Mouse (Mus musculus) forebrain, postnatal 0 days (tissue): Measurements from ENCODE around the gene Adra1b. TPM values are rescaled to one million over a fixed set of nuclear protein-coding genes. Genes with fewer than 3 reads are reported as not detected.

Experiments used
- ATAC-seq: fragments of 200-750 bp; cut with Nextera tagmentation; 2 replicates; pipeline ENCODE4 v1.8.0; 2017; ENCODE audit warnings: mild to moderate bottlenecking, moderate library complexity
- DNase-seq: peaks from one replicate; pipeline ENCODE4 v3.0.0-alpha.2; 2015
- H3K27ac ChIP-seq: fragments of 300-500 bp; sonication (generic); 2 replicates; pipeline ENCODE4 v1.5.1; 2014; ENCODE audit warnings: low read depth, mild to moderate bottlenecking, antibody characterized with exemption, low read length, moderate library complexity, mixed read lengths
- H3K27me3 ChIP-seq: fragments of 300-500 bp; sonication (generic); 2 replicates; pipeline ENCODE4 v1.6.1; 2014; ENCODE audit warnings: mild to moderate bottlenecking, low read length, mixed read lengths; ENCODE audit not compliant: insufficient read depth
- H3K36me3 ChIP-seq: fragments of 300-500 bp; sonication (generic); 2 replicates; pipeline ENCODE4 v1.6.1; 2014; ENCODE audit warnings: mild to moderate bottlenecking, moderate library complexity; ENCODE audit not compliant: insufficient read depth
- H3K4me1 ChIP-seq: fragments of 300-500 bp; sonication (generic); 2 replicates; pipeline ENCODE4 v1.6.1; 2014; ENCODE audit warnings: antibody characterized with exemption; ENCODE audit not compliant: insufficient read depth
- H3K4me2 ChIP-seq: fragments of 300-500 bp; sonication (generic); 2 replicates; pipeline ENCODE4 v1.6.1; 2014; ENCODE audit warnings: low read depth, mild to moderate bottlenecking, moderate library complexity
- H3K4me3 ChIP-seq: fragments of 300-500 bp; sonication (generic); 2 replicates; pipeline ENCODE4 v1.5.1; 2014; ENCODE audit warnings: low read depth, low read length, mixed read lengths
- H3K9ac ChIP-seq: fragments of 300-500 bp; sonication (generic); 2 replicates; pipeline ENCODE4 v1.6.1; 2014; ENCODE audit warnings: mild to moderate bottlenecking
- H3K9me3 ChIP-seq: fragments of 300-500 bp; sonication (generic); 2 replicates; pipeline ENCODE4 v1.6.1; 2016; ENCODE audit warnings: low read length
- CTCF ChIP-seq: sonication (generic); IDR thresholded peaks from 2 replicates; pipeline ENCODE4 v1.5.1; 2016; ENCODE audit warnings: antibody characterized with exemption, control low read depth, low read depth
- WGBS: fragments of 180-500 bp; shearing (Covaris S2); extraction: QIAGEN DNeasy Blood & Tissue Kit; methylation state at CpG from one replicate; pipeline ENCODE4 v1.1.7; 2014; 5-methylcytosine and 5-hydroxymethylcytosine counted together
- polyA plus RNA-seq: library from polyadenylated mRNA; unstranded; fragments of >200 nt; fragmentation: Nextera tagmentation; extraction: Ambion mirVana; gene quantifications from 2 replicates; pipeline ENCODE4 v1.2.1, GENCODE M21; 2015
- total RNA-seq: library from RNA; depleted of rRNA; stranded (reverse); fragments of >200 nt; gene quantifications from 2 replicates; pipeline ENCODE4 v1.2.3, GENCODE M21; 2014

Gene Adra1b
- total and polyA plus RNA-seq, 2 experiments from 2014 or later = 6.5 to 12.1 TPM

GRCm38 (mm10) chr11:43840491-43840890, 60.5 kb downstream of the Adra1b start:
- Histone ChIP-seq H3K4me3 (no peak overlapping the region), H3K36me3 (no peaks in the 10 kb centered on the region), H3K27ac (no peak overlapping the region), H3K27me3 (peaks cover 4% of the 10 kb centered on the region), H3K4me1 (no peaks in the 10 kb centered on the region), H3K4me2 (no peak overlapping the region), H3K9me3 (no peaks in the 10 kb centered on the region), H3K9ac (no peak overlapping the region)
- ATAC-seq (no peak), DNase-seq (no peak)
- no peak for TF ChIP-seq CTCF
- WGBS = 71% methylated on average over 6 of the region's 6 CpGs

GRCm38 (mm10) chr11:43835880-43836740, 64.9 kb downstream of the Adra1b start:
- Histone ChIP-seq H3K4me3 (peak overlapping the region; percentile 54), H3K9ac (peak overlapping the region; percentile 59), H3K4me2 (peak overlapping the region; percentile 95), H3K27ac (no peak overlapping the region), H3K4me1 (no peaks in the 10 kb centered on the region), H3K36me3 (no peaks in the 10 kb centered on the region), H3K9me3 (no peaks in the 10 kb centered on the region), H3K27me3 (peaks cover 11% of the 10 kb centered on the region)
- peak; percentile 99 for ATAC-seq
- peak; percentile 84 for TF ChIP-seq CTCF
- 9% methylated on average over 66 of the region's 68 CpGs for WGBS
- DNase-seq = peak; percentile 81

- no peak overlapping the region for H3K27ac ChIP-seq
- no peak overlapping the region for H3K9ac ChIP-seq
- DNase-seq (no peak), ATAC-seq (no peak)
- no peak for TF ChIP-seq CTCF
- H3K4me3 ChIP-seq = 0 out of 2 replicates have a peak overlapping the region, but pooled peaks have one; percentile 54
- H3K4me2 ChIP-seq = peak overlapping the region; percentile 95
- no peaks in the 10 kb centered on the region for H3K9me3 ChIP-seq
- H3K27me3 ChIP-seq = peaks cover 11% of the 10 kb centered on the region
- H3K4me1 ChIP-seq = no peaks in the 10 kb centered on the region
- WGBS = 96% methylated on average over 15 of the region's 15 CpGs
- no peaks in the 10 kb centered on the region for H3K36me3 ChIP-seq
Measured at GRCm38 (mm10) chr11:43835456-43835855, 65.6 kb downstream of the Adra1b start.

- peak; percentile 14 for DNase-seq
- ATAC-seq = no peak
- H3K9ac ChIP-seq = no peak overlapping the region
- no peaks in the 10 kb centered on the region for H3K9me3 ChIP-seq
- H3K27ac ChIP-seq = no peak overlapping the region
- WGBS = 31% methylated on average over 11 of the region's 11 CpGs
- no peaks in the 10 kb centered on the region for H3K36me3 ChIP-seq
- H3K27me3 ChIP-seq = peaks cover 11% of the 10 kb centered on the region
- H3K4me1 ChIP-seq = no peaks in the 10 kb centered on the region
- TF ChIP-seq CTCF = no peak
- peak overlapping the region; percentile 30 for H3K4me2 ChIP-seq
- peak overlapping the region; percentile 16; the same call in 1 of the 2 replicates for H3K4me3 ChIP-seq
Measured at GRCm38 (mm10) chr11:43834531-43834930, 66.5 kb downstream of the Adra1b start.

GRCm38 (mm10) chr11:43831530-43831929, 69.5 kb downstream of the Adra1b start:
- TF ChIP-seq CTCF = no peak
- Histone ChIP-seq H3K36me3 (no peaks in the 10 kb centered on the region), H3K4me1 (no peaks in the 10 kb centered on the region), H3K27me3 (peaks cover 11% of the 10 kb centered on the region), H3K27ac (no peak overlapping the region), H3K4me3 (no peak overlapping the region), H3K9me3 (no peaks in the 10 kb centered on the region), H3K9ac (no peak overlapping the region), H3K4me2 (no peak overlapping the region)
- ATAC-seq = no peak
- 30% methylated on average over 4 of the region's 4 CpGs for WGBS
- DNase-seq = no peak

- Histone ChIP-seq H3K9ac (no peak overlapping the region), H3K4me1 (no peaks in the 10 kb centered on the region), H3K27ac (no peak overlapping the region), H3K27me3 (no peaks in the 10 kb centered on the region), H3K4me2 (no peak overlapping the region), H3K4me3 (no peak overlapping the region), H3K9me3 (no peaks in the 10 kb centered on the region), H3K36me3 (no peaks in the 10 kb centered on the region)
- WGBS = 92% methylated on average over 4 of the region's 4 CpGs
- no peak for TF ChIP-seq CTCF
- ATAC-seq (no peak), DNase-seq (no peak)
Measured at GRCm38 (mm10) chr11:43826769-43827168, 74.2 kb downstream of the Adra1b start.

GRCm38 (mm10) chr11:43823349-43823748, 77.7 kb downstream of the Adra1b start:
- H3K9me3 ChIP-seq = no peaks in the 10 kb centered on the region; the same call in 1 of the 2 replicates
- DNase-seq = no peak
- no peak overlapping the region for H3K4me3 ChIP-seq
- no peak overlapping the region for H3K27ac ChIP-seq
- 72% methylated on average over 5 of the region's 5 CpGs for WGBS
- H3K27me3 ChIP-seq = 0 out of 2 replicates have a peak, but pooled peaks cover 4% of the 10 kb centered on the region
- TF ChIP-seq CTCF = no peak
- H3K36me3 ChIP-seq = no peaks in the 10 kb centered on the region
- no peak overlapping the region for H3K4me2 ChIP-seq
- ATAC-seq = no peak
- H3K9ac ChIP-seq = no peak overlapping the region
- no peaks in the 10 kb centered on the region for H3K4me1 ChIP-seq
